Mouse (Mus musculus): ENCODE measurements at regions not wholly inside any gene's neighbourhood (a gene's known extent, or its start where the extent isn't known, plus 50 kb on each side); places are given as distances from the start of the nearest gene placed in this dataset.
A peak's percentile ranks its signal among the peaks of the same experiment; 100 is the strongest.

DNA sequence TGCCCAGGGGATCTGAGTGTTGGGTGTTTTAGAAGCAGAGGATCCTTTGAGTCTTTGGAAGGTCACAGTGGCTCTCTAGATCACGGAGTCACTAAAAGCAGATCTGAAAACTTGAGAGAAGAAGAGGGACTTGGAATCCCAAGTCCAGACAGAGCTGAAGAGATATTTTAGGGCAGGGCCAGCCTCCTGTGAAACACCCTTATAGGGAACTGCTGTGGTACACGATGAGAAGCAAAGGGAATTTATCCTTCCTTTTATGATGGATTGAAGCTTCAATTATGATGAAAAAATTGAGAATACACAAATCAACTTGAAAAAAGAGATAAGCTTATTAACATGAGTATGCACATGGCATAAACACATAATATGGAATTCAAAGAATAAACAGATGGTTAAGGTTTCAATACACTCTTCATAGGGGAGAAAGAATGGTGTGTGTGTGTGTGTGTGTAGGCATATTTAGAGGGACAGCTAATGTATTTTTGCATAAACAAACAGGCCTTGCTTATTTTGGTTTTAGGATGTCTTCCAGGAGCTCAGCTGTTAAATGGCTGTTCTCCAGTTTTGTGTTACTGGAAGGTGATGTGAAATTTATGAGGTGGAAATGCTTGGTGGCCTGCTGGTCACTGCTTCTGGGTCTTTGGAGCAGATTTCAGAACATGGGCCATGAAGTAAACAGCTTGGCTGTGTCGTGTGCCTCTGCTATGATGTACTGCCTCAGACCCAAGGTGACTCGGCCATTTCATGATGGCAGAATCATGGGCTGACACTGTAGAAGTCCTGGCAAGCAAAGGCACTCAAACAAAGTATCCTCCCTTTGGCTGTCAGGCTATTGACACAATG lies 190.1 kb downstream of the Phlda1 start:
- peak; percentile 61 for DNase-seq

DNA sequence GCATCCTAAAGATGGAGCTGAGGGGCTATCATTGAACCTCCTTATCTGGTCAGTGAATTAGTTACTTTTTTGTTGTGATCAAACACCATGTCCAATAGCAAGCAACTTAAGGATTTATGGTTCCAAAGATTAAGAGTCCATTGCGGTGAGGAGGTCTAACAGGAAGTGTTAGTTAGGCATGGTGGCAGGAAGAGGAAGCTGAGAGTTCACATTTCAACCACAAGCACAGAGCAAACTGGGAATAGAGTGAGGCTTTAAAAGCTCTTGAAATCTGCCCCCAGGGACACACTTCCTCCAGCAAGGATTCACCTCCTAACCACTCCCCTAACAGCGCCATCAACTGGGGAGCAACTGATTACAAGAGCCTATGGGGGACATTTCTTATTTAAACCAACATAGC lies 190.9 kb downstream of the Phlda1 start:
- no peak for DNase-seq

DNA sequence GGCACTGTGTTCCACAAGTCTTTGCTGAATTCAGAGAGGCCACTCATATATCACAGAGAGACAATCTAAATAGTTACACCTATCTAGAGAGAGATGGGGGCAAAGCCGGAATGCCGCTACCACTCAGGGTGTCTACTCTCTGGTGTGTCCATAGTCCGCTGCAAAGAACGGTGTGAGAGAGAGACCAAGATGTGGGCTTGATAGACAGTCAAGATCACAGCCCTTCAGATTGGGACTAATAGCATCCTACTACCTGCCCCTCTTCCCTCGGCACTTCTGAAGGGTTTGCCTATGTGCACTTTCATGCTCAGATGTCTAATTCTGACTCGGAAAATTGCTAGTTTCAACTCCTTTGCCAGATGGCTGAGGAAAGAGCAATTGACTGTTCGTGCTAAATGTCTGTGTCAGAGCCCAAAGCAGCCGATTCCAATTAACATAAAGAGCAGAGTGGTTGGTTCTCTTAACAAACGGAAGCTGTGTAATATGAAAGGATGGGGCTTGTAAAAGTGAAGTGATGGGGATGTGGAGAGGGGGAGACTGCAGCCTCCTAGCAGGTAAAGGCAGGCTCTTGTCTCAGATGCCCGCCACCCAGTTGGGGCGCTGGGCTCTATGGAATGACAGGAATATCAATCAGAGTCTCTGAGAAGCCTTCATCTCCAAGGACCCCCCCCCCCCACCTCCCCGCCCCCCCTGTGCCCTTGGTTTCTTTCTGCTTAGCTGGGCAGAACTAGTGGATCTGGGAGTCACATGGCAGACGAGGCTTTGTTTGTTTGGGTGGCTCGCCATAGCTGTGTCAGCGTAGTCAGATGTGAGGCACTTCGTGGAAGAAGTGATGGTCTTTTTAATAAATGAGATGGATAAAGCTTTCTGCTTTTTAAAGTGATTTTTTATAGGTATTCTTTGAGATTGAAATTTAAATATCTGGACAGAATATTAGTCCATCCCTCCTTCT lies 193.7 kb downstream of the Phlda1 start:
- DNase-seq: no peak

DNA sequence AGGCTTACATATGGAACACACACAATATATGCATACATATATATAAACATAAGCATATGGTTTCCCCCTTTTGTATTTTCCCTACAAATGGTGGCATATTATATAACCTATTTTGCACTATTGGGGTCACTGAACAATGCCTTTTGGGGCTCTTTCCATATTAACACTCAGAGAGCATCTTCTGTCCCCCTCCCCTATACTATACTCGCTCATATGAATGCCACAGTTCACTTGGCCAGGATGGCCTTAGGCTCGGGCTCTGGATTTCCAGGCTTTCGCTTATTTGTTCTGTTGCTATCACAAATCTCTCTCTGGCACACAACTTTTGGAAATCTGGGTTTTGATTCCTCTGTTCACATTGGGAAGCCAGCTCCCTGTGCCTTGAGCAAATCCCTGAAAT lies 194.5 kb downstream of the Phlda1 start:
- DNase-seq: no peak

DNA sequence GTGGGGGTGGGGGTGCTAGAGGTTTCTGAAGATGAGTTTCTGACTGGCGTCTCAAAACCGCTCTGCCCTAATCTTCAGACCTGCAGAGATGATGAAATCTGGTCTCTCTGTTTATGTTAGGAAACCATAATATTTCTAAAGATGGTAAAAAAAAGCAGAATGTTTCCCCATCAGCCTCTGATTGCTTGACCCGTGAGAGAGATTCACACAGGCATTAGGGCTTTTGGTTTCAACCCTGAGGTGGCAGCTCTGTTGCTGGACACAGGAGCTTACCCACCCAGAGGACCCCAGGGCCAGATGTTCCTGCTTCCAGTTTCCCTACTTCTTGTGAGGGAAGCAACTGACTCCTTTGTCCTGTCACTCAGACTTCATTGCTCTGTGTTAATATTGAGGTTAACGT lies 195.1 kb downstream of the Phlda1 start:
- no peak for DNase-seq

DNA sequence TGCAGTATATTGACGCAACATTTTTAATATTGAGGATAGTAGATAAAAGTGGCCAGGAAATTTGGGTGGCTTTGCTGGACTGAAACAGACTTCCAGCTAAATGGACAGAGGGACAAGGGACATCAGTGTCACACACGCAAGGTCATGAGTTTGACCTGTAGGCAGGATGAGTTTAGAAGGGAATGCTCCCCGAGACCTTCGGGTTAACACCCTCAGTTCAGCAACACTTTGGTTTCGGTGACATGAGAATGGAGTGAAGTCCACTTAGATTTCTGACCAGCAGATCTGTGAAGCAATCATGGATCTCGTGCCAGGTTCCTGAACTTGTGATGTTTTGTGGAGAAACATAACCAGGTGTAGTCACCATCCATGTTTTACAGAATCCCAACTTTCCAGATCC lies 196.3 kb downstream of the Phlda1 start:
- DNase-seq: no peak

DNA sequence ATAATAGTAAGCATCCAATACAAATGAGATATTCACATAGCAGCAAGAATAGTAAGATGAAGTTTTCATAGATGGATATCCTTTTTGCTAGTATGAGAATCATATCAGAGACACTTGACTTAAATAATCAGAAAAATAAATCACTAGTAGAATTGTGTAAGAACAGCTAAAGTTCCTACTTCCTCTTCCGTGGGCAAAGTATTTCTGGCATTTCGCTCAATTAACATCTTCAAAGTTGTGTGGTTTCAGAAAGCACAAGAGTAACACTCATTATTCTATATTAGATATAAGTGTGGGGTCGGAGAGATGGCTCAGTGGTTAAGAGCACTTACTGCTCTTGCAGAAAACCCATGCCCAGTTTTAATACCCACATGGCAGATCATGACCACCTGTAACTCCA lies 197.4 kb downstream of the Phlda1 start:
- DNase-seq: no peak

DNA sequence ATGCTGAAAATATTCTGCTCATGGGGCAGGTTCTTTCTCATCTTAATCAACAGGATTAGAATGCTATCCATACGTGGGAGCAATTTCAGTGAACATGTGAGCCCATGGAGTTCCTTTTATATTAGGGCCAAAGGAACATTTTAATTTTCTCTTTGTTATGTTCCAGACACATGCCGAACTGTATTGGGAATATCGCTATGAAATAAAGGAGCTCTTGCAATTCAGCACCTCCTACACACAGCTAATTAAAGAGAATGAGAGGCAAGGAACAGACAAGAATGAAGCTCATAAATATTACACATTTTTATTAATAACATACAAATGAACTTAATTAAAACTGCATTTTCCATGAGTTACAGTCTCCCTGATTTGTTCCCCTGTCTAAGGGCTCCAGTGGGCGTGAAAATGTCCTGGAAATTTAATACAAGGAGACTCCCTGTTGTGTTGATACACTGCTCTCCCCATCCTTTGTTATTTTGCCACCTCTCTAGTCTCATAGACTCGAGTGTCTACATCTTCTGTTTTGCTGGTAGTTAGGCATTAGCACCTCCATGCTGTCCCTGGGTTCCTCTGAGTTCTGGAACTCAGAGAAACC lies 205.5 kb downstream of the Phlda1 start:
- no peak for DNase-seq

DNA sequence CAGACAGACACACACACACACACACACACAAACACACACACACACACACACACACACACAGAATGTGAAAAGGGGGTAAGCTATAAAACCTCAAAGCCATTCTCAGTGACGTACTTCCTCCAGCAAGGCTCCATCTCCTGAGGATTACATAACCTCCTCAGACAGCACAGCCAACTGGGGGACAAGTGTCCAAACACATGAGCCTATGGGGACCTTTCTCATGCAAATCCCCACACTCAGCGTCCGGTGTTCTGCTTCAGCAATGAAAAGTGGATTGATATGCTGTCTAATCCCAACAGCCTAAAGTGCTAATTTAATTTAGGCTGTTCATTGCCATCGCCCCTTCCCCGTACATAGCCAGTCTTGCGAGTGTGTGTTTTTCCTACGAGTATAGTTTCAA lies 206.9 kb downstream of the Phlda1 start:
- no peak for DNase-seq

DNA sequence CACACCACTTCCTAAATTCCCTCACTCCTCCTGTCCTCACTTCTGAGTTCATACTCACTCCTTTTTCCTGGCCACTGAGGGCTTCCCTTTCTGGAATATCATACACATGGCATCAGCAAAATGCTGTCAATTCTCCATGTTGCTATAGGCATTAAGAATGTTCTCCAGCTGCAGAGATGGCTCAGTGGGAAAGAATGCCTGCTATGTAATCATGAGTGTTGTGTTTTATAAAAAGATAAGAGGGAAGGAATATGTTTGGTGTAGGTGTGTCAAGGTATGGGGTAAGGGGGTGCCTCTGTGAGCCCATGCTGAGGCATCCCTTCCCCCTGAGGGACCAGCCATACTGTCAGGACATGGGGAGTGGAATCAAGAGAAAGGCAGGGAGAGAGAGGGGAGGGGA lies 207.6 kb downstream of the Phlda1 start:
- no peak for DNase-seq

DNA sequence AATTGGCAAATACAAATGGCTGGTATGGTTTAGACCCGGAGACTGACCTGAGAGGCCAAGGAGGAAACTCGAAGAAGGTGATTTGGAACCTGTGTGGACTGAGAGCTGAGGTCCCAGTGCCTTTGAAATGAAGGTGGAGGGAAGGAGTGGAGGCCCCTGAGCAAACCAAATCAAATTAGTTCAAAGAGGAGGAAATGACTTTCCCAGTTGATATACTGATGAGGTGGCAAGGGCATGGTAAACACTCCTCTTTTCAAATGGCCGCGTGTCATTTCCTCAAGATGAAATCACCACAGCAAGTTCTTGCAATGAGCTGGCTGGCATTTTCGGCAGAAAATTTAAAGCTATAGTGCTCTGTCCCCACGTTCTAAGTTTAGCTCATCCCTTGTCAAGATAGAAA lies 209.1 kb downstream of the Phlda1 start:
- DNase-seq: no peak

DNA sequence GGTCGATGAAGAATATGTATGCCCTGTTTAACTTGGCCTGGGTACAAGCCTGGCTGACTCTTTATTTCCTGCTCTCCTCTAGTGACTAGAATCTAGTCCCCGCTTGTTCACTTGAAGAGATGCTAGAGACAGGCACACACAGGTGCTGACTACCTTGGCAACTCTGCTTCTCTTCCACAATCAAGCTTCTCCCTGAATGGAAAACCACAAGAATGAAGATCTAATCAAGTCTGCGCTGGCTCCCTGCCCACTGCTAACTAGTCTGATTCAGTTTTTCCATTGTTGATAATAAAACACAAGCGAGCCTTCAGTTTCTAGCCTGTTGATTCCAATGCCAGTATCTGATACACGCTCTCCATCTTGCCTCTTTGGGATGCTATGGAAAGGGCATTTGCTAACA lies 213.5 kb downstream of the Phlda1 start:
- DNase-seq: peak; percentile 36

DNA sequence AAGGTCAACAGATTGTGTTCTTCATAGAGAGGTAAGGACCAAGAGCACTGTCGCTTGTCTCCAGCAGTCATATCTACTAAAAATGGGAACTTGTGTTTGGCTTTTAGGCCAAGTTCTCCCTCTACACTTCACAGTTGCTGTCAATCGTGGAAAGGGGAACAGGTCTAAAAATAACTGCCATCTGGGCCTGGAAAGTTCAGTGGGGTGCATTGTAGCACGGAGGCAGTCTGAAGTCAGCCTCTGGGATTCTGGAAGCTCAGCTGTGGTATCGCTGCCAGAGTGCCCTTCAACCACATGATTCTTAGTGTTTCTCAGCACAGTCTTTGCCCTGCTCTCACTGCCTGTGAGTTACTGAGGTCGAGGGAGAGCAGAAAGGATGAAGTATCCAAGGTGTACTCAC lies 215.0 kb downstream of the Phlda1 start:
- DNase-seq: peak; percentile 34

DNA sequence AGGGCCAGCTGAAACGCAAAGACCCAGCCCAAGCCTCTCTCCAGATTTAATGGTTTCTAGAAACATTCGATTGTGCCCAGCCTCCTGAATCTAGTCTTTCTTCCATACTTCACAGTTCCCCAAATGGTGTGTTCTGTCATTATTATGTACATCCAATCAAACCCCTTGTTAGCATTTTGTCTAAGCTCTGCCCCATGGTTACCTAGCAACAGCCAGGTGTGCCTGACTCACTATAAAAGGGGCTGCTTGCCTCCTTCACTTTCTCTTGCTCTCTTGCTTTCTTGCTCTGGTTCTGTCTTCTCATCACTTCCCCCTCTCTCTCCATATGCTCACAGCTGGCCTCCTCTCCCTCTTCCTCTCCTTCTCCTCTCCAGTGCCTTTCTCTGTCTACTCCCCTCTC lies 217.8 kb downstream of the Phlda1 start:
- DNase-seq: no peak

DNA sequence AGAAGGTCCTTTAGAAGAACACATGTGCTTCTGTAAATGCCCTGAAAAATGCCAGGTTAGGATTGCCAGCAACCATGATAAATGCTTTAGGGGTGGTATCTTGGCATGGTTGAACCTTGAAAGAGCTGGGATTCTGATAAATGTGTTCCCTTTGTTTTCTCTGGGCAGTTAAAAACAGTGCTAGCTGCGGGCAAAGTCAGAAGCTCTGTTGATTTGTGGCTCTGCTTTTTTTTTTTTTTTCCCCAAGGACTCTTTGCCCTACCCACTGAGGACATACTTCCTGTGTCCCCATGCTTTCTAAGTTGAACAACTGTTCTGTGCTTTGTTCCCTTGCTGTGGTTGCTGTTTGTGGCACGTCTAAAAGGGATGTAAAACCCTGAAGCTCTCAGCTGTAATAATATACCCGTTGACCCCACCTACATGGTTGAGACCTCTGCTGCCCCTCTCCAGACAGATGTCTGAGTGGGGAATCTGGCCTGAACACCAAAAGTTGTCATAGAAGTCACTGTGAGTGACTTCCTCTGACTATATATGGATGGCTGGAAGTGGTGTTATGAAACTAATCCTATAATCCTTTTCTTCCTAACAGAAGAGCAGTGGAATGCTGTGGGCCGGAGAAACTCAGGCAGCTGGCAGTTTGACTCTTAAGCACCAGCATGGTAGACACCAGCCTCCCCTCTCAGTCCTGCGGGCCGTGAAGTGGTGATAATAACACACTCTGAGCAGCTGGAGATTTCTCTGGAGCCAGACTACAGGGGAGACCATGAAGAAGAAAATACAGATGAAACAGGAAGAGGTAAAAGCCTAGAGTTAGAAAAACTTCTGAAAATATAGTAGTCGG lies 218.7 kb downstream of the Phlda1 start:
- DNase-seq: no peak

DNA sequence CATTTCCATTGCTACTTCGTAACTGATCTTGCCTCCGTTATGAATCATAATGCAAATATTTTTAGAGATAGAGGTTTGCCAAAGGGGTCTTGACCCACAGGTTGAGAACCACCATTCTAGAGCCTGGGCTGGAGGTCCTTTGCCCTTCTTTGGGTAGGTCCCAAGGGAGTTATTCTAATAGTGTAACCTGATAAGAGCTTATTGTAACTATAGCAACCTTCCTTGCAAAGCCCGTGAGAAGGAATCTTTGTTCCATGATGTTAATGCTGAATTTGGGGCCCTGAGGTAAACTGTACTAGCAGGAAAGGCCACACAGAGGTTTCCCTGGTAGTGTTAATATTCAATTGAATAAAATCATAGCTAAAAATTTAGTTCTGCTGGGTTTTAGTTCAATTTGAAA lies 229.9 kb downstream of the Phlda1 start:
- DNase-seq: no peak

DNA sequence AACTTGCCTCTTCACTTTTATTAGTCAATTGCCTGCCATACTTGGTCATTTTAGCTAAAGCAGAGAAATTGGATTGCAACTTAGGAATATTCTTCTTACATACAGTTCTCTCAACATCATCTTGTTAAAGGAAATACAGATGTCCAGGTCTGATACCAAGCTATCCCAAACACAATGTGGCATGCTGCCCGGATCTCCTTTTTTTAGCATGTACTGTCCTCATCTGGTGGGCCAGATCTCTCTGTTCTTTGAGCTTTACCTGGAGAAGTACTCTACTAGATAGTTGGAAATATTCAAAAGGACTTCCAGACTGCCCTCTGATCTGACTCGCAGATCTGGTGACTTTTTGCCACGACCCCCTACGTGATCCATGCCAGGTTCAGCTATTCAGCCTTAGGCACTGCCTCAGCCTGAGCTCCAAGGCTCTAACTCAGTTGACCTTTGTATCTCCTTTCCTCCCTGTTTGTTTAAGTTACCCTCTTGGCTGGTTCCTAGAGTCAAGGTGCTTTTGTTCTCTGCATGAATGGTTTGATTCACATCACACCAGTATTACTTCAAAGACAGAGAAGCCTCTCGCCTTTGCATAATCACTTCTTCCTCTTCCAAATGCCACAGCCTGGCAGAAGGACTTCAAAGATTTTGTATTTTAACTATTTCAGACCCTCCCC lies 232.9 kb upstream of the Krr1 start:
- peak; percentile 19 for DNase-seq

DNA sequence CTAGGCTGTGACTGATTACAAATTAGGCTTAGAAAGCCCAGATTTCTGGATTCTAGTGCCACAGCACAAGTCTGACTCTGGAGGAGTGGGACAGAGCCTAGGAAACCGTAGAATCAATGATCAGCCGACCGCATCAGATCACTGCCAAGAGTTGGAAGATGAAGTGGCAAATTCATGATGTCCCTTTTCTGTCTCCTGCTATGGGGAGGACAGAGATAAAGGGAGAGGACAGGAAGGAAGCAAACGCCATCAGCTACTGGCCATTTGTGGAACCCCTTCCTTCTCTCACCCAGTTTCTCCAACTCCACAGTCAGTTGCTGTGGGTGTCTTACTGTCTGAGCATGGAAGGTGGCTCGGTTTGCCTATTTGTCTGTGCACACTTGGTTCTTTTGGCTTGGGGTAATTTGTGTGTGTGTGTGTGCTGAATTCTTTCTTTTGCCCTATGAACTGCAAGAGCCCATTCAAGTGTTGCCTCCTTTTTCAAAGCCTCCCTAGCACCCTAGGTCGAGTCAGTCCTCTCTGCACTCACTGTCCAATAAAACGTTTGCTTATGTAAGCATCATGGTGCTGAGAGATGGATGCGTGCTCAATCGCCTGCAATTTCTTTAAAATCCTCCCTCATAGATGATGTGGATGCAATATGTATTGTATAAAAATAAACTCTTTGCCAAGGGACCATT lies 231.7 kb upstream of the Krr1 start:
- DNase-seq: no peak

DNA sequence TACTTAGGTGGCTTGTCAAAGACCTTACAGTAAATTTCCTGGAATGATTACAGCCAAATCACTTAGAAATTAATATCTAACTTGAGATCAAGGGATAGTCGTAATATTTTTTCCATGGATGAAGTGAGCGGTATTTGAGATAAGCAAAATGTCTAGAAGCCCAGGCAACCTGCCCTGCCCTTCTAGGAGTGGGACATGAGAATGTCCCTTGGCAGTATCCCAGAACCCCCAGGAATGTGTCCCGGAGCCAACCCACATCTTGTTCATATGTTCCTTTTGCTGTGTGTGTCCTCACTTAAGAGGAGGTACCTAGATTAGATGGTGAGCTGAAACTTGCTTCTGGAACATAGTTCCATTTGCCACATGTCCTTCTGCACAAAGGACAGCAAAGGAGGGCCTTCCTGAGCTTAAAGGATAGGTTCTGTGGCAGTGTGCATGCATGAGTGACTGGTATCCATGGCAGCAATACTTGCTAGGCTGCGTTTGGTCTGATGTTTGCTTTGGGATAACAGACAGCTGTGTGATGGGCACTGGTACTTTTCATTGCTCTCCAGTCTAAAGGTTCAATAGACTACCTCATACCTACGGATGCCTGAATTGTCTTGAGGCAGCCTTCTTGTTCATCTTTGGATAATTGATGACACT lies 231.0 kb upstream of the Krr1 start:
- peak; percentile 65 for DNase-seq

DNA sequence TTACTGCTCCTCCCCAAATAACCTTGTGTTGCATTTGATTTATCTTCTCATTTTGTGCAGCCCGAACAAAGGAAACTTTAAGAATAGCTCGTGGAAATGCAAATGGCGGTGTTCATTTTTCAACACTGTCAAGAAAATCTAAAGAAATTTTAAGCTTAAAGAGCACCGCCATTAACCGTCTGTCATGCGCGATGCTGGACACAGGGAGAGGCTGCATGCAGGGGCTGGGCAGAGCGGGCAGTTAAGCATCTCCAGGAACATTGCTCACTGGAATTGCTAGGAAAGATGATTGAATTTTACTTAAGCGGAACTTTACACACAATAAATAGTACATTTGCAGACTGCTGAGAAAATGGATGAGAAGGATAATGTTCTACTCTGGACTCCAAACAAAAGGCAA lies 229.2 kb upstream of the Krr1 start:
- DNase-seq: no peak

DNA sequence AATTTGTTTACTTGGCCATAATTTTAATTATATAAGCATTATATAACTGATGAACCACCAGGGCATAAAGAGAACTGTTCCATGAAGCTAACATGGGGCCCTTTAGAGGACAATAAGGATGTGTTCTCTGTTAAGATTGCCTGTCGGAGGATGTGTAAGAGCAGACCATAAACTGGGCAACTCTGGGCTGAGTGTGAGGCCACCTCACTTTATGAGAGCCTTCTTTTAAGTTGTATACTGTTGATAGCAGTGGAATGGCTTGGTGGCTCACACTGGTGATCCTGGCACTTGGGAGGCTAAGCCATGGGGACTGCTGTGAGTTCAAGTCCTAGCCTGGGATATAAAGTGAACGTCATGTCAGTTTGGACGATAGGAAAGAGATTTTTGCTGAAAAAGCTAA lies 227.3 kb upstream of the Krr1 start:
- DNase-seq: no peak

Measured in lung, postnatal 36 days (tissue).